Mouse (Mus musculus): ENCODE results near the gene 1700061G19Rik. TPM values are rescaled to one million over a fixed set of nuclear protein-coding genes. Genes with fewer than 3 reads are reported as not detected.
"Not testable (repeated sequence)": the region's sequence is repeated elsewhere in the genome, so short reads cannot be mapped to it uniquely, and the experiment has no call there.

1700061G19Rik gene
- polyA plus RNA-seq, 1 experiment: 0.21 TPM

DNA sequence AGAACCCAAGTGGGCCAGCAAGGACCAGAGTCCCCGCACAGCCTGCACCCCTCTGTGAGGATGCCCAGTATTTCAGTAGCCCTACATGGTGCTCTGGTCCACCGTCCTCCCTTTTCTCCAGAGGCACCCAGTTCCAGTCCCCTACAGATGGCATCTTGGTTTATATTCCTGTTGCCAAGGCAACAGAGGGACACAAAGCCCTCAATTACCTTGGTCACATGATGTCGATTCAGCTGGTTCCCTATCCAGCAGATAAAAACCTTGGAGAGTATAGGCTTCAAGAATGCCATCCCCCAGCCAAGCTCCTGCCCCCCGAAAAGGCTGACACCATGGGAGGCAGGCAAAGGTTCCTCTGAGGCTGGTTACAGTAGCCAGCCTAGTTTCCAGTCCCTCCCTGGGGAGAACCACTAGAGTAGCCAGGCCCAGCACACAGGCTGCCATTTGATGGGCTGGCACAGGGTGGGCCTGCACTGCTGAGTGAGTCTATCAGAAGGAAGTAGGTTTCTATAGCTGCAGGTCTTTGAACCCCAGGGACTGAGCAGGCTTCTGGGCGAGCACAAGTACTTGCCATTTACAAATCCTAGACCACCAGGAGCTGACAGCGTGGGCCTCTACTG, 21.3 kb downstream of the 1700061G19Rik start:
- WGBS: 93% methylated on average over 6 of the region's 6 CpGs
- H3K27ac ChIP-seq (ENCODE audit: insufficient read depth, low read length): no peak overlapping the region
- no peaks in the 10 kb centered on the region for H3K4me1 ChIP-seq (ENCODE audit: control insufficient read depth, insufficient read depth, insufficient read length)
- TF ChIP-seq POLR2A (IDR thresholded peaks at IDR 0.05; ENCODE audit: low read depth, low read length): no peak
- TF ChIP-seq CTCF (IDR thresholded peaks at IDR 0.05; ENCODE audit: extremely low read depth, insufficient read depth, insufficient read length, insufficient replicate concordance): no peak
- H3K36me3 ChIP-seq (ENCODE audit: control insufficient read depth, insufficient read depth, low read length): peaks cover 36% of the 10 kb centered on the region
- H3K27me3 ChIP-seq (ENCODE audit: control insufficient read depth, insufficient read depth, low read length): no peaks in the 10 kb centered on the region
- H3K4me3 ChIP-seq (ENCODE audit: extremely low read depth, insufficient read depth, insufficient read length): no peak overlapping the region
- no peak for DNase-seq (ENCODE audit: low read depth in 1 of 2, low spot score in 2 of 2)

- H3K36me3 ChIP-seq (ENCODE audit: control insufficient read depth, insufficient read depth, low read length): peaks cover 37% of the 10 kb centered on the region
- H3K4me1 ChIP-seq (ENCODE audit: control insufficient read depth, insufficient read depth, insufficient read length): no peaks in the 10 kb centered on the region
- DNase-seq (ENCODE audit: low read depth in 1 of 2, low spot score in 2 of 2): peak; percentile 61 to 80
These were observed 22.4 kb downstream of the 1700061G19Rik start for GRCm38 (mm10) chr17:56897630-56898195.

DNA sequence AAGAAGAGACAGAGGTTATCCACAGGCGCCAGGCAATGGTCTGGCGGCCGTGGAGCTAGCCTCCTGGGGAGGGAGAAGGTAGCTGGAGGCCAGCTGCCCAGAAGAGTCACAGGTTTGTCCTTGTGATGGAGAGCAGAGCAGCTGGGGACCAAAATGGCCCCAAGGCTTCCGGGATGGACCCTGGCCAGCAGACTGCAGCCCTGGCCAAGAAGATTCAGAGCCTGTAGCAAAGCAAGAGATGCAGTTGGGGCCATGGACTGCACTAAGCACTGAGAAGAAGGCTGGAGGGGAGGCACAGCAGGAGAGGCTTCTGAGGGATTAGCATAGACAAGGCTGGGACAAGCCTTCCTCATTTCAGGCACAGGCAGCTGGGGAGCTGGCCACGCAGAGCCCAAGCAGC, 27.4 kb downstream of the 1700061G19Rik start:
- Histone ChIP-seq H3K27me3 (ENCODE audit: control insufficient read depth, insufficient read depth, low read length) (no peaks in the 10 kb centered on the region), H3K4me1 (ENCODE audit: control insufficient read depth, insufficient read depth, insufficient read length) (no peaks in the 10 kb centered on the region), H3K36me3 (ENCODE audit: control insufficient read depth, insufficient read depth, low read length) (peaks cover 16% of the 10 kb centered on the region), H3K27ac (ENCODE audit: insufficient read depth, low read length) (no peak overlapping the region), H3K4me3 (ENCODE audit: extremely low read depth, insufficient read depth, insufficient read length) (no peak overlapping the region)
- WGBS: 89% methylated on average over 5 of the region's 5 CpGs
- DNase-seq (ENCODE audit: low read depth in 1 of 2, low spot score in 2 of 2): no peak
- no peak for TF ChIP-seq CTCF (IDR thresholded peaks at IDR 0.05; ENCODE audit: extremely low read depth, insufficient read depth, insufficient read length, insufficient replicate concordance)
- TF ChIP-seq POLR2A (IDR thresholded peaks at IDR 0.05; ENCODE audit: low read depth, low read length): no peak

More at GRCm38 (mm10) chr17:56897630-56898195, 22.4 kb downstream of the 1700061G19Rik start:
- no peak overlapping the region for H3K4me3 ChIP-seq (ENCODE audit: extremely low read depth, insufficient read depth, insufficient read length)
- TF ChIP-seq POLR2A (IDR thresholded peaks at IDR 0.05; ENCODE audit: low read depth, low read length) (no peak), CTCF (IDR thresholded peaks at IDR 0.05; ENCODE audit: extremely low read depth, insufficient read depth, insufficient read length, insufficient replicate concordance) (peak; percentile 89; the same call in 1 of the 2 replicates)
- WGBS: 80% methylated on average over 7 of the region's 7 CpGs
- no peaks in the 10 kb centered on the region for H3K27me3 ChIP-seq (ENCODE audit: control insufficient read depth, insufficient read depth, low read length)
- H3K27ac ChIP-seq (ENCODE audit: insufficient read depth, low read length): no peak overlapping the region

DNA sequence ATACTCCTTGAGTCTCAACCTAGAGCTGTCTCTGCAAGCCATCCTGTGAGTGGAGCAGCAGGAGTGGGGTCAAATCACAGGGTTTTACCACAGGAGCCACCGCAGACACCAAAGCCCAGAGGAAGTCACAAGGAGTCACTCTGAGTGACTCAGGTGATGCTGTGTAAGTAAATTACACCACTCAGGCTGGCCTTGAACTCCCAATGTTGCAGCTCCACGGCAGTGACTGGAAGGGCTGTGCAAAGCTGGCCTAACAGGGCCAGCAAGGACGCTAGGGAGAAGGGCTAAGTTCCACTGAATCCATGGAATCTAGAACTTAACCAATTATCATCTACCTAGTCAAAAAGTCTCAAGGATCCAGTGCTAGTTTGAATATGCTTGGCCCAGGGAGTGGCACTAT, 30.9 kb downstream of the 1700061G19Rik start:
- 82% methylated on average over 3 of the region's 3 CpGs for WGBS
- H3K36me3 ChIP-seq (ENCODE audit: control insufficient read depth, insufficient read depth, low read length): peaks cover 9% of the 10 kb centered on the region; the same call in 1 of the 2 replicates
- TF ChIP-seq CTCF (IDR thresholded peaks at IDR 0.05; ENCODE audit: extremely low read depth, insufficient read depth, insufficient read length, insufficient replicate concordance) (no peak), POLR2A (IDR thresholded peaks at IDR 0.05; ENCODE audit: low read depth, low read length) (no peak)

GRCm38 (mm10) chr17:56907096-56907495, 31.8 kb downstream of the 1700061G19Rik start:
- Histone ChIP-seq H3K4me3 (ENCODE audit: extremely low read depth, insufficient read depth, insufficient read length) (no peak overlapping the region), H3K27ac (ENCODE audit: insufficient read depth, low read length) (no peak overlapping the region), H3K36me3 (ENCODE audit: control insufficient read depth, insufficient read depth, low read length) (peaks cover 4% of the 10 kb centered on the region; the same call in 1 of the 2 replicates), H3K4me1 (ENCODE audit: control insufficient read depth, insufficient read depth, insufficient read length) (no peaks in the 10 kb centered on the region), H3K27me3 (ENCODE audit: control insufficient read depth, insufficient read depth, low read length) (no peaks in the 10 kb centered on the region)
- WGBS: 92% methylated on average over 5 of the region's 5 CpGs
- no peak for TF ChIP-seq POLR2A (IDR thresholded peaks at IDR 0.05; ENCODE audit: low read depth, low read length)
- no peak for TF ChIP-seq CTCF (IDR thresholded peaks at IDR 0.05; ENCODE audit: extremely low read depth, insufficient read depth, insufficient read length, insufficient replicate concordance)
- DNase-seq (ENCODE audit: low read depth in 1 of 2, low spot score in 2 of 2): no peak

More for the DNA sequence above, 30.9 kb downstream of the 1700061G19Rik start:
- Histone ChIP-seq H3K4me1 (ENCODE audit: control insufficient read depth, insufficient read depth, insufficient read length) (no peaks in the 10 kb centered on the region), H3K27ac (ENCODE audit: insufficient read depth, low read length) (no peak overlapping the region), H3K27me3 (ENCODE audit: control insufficient read depth, insufficient read depth, low read length) (no peaks in the 10 kb centered on the region), H3K4me3 (ENCODE audit: extremely low read depth, insufficient read depth, insufficient read length) (no peak overlapping the region)
- DNase-seq (ENCODE audit: low read depth in 1 of 2, low spot score in 2 of 2): no peak

DNA sequence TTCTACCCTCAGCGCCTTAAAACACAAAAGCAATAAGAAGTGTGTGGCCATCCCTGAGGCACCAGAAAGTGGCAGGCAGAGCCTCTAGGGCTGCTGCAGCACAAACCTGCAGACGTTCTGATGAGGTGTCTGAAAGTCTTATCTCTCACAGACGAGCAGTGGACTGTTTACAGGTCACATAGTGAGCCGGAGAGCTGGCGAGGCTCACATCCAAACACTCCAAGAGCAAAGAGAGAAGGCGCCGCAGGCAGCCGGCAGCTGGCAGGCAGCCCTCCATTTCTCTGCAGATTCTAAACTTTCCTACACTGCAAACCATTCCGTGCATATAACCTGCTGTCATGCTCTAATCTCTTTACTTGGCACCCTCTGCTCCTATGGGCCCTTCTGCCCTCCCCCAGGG, 32.6 kb downstream of the 1700061G19Rik start:
- no peak for DNase-seq (ENCODE audit: low read depth in 1 of 2, low spot score in 2 of 2)
- 82% methylated on average over 9 of the region's 9 CpGs for WGBS
- Histone ChIP-seq H3K4me3 (ENCODE audit: extremely low read depth, insufficient read depth, insufficient read length) (no peak overlapping the region), H3K4me1 (ENCODE audit: control insufficient read depth, insufficient read depth, insufficient read length) (no peaks in the 10 kb centered on the region), H3K27ac (ENCODE audit: insufficient read depth, low read length) (no peak overlapping the region), H3K27me3 (ENCODE audit: control insufficient read depth, insufficient read depth, low read length) (no peaks in the 10 kb centered on the region), H3K36me3 (ENCODE audit: control insufficient read depth, insufficient read depth, low read length) (peaks cover 2% of the 10 kb centered on the region; the same call in 1 of the 2 replicates)
- TF ChIP-seq POLR2A (IDR thresholded peaks at IDR 0.05; ENCODE audit: low read depth, low read length): no peak
- TF ChIP-seq CTCF (IDR thresholded peaks at IDR 0.05; ENCODE audit: extremely low read depth, insufficient read depth, insufficient read length, insufficient replicate concordance): no peak

DNA sequence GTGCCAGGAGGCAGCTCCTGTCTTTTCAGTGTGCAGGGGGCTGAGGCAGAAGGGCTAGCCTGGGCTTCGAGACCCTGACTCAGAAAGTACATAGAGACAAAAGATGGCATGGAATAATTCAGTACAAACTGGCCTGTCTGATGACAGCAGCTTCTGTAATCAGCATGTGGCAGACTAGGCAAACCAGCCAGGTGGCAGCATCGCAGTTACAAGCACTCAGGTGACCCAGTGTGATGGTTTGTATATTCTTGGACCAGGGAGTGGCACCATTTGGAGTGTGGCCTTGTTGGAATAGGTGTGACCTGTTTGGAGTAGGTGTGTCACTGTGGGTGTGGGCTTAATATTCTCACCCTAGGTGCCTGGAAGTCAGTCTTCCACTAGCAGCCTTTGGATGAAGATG, 34.5 kb downstream of the 1700061G19Rik start:
- H3K36me3 ChIP-seq (ENCODE audit: control insufficient read depth, insufficient read depth, low read length); H3K27ac ChIP-seq (ENCODE audit: insufficient read depth, low read length); DNase-seq (ENCODE audit: low read depth in 1 of 2, low spot score in 2 of 2); H3K27me3 ChIP-seq (ENCODE audit: control insufficient read depth, insufficient read depth, low read length); H3K4me1 ChIP-seq (ENCODE audit: control insufficient read depth, insufficient read depth, insufficient read length); H3K4me3 ChIP-seq (ENCODE audit: extremely low read depth, insufficient read depth, insufficient read length): not testable (repeated sequence)
- WGBS: 91% methylated on average over 2 of the region's 2 CpGs

All from spleen, adult 2 months (tissue).